Mouse (Mus musculus): ENCODE data around the gene Dbh. TPM values are rescaled to one million over a fixed set of nuclear protein-coding genes. Genes with fewer than 3 reads are reported as not detected.

The Dbh gene
- polyA plus RNA-seq, 1 experiment = not detected

DNA sequence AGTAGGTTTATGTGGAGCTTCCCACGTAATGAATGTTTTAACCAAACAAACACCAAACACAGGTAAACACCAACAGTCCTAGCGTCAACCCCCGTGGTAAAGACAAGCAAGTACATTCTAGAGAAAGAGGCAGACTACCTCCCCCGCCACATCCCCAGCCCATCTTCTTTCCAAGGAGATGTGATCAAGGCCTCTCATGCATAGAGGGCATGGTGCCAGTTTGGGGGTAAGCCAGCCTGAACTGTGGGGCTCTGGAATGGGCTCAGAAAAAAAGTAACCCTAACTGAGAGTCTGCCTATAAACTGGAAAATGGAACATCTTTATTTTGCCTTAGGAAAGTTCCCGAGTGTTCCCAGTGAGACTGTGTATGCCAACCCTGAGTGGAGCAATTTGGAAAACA lies 29.1 kb upstream of the Dbh start:
- no peak overlapping the region for H3K4me3 ChIP-seq (ENCODE audit: insufficient read depth, low read length)
- no peaks in the 10 kb centered on the region for H3K4me1 ChIP-seq (ENCODE audit: control insufficient read depth, insufficient read depth, low read length)
- no peak overlapping the region for H3K27ac ChIP-seq (ENCODE audit: insufficient read depth, low read length)
- TF ChIP-seq POLR2A (IDR thresholded peaks at IDR 0.05; ENCODE audit: low read depth, low read length) = no peak
- TF ChIP-seq CTCF (IDR thresholded peaks at IDR 0.05; ENCODE audit: borderline replicate concordance, insufficient read depth, low read length) = no peak

DNA sequence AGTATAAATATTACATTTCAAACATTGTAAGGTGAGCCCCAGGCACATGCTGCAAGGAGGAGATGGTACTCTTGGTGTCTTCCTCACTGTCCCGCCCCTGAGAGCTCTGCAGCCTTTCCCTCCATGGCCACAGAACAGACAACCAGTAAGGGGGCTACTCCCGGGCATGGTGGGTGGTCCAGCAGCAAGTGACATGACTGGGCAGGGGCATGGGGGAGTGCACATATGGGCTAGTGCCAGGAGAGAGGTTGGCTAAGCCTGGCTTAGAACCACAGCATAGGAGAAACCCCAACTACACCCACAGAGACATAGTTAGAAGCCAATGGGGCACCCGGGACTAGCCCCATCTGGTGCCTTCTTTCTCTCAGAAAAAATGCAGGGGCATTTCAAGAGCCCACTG lies 28.7 kb upstream of the Dbh start:
- H3K4me1 ChIP-seq (ENCODE audit: control insufficient read depth, insufficient read depth, low read length) = no peaks in the 10 kb centered on the region
- H3K4me3 ChIP-seq (ENCODE audit: insufficient read depth, low read length) = no peak overlapping the region
- TF ChIP-seq POLR2A (IDR thresholded peaks at IDR 0.05; ENCODE audit: low read depth, low read length) (no peak), CTCF (IDR thresholded peaks at IDR 0.05; ENCODE audit: borderline replicate concordance, insufficient read depth, low read length) (no peak)
- no peak overlapping the region for H3K27ac ChIP-seq (ENCODE audit: insufficient read depth, low read length)

GRCm38 (mm10) chr2:27136789-27137188 lies 28.2 kb upstream of the Dbh start:
- Histone ChIP-seq H3K27ac (ENCODE audit: insufficient read depth, low read length) (no peak overlapping the region), H3K4me1 (ENCODE audit: control insufficient read depth, insufficient read depth, low read length) (no peaks in the 10 kb centered on the region), H3K4me3 (ENCODE audit: insufficient read depth, low read length) (no peak overlapping the region)
- TF ChIP-seq CTCF (IDR thresholded peaks at IDR 0.05; ENCODE audit: borderline replicate concordance, insufficient read depth, low read length) (no peak), POLR2A (IDR thresholded peaks at IDR 0.05; ENCODE audit: low read depth, low read length) (no peak)

DNA sequence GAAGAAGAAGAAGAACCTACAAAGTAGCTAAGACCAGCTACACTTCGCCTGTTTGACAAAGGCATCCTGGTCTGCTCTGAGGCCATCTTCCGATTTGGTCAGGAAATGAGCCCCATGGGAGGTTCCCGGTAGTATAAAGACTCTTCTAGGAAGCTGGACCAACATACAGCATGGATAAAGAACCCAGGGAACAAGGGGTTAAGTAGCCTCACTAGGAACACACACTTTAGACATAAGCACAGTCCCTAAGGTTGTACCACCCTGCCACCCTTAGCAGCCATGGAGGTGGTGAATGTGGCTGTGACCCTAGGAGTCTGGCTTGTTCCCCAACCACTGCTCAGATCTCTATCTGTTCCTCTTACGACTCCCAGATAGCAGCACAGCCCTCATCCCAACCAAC lies 26.7 kb upstream of the Dbh start:
- TF ChIP-seq CTCF (IDR thresholded peaks at IDR 0.05; ENCODE audit: borderline replicate concordance, insufficient read depth, low read length) (no peak), POLR2A (IDR thresholded peaks at IDR 0.05; ENCODE audit: low read depth, low read length) (no peak)
- no peaks in the 10 kb centered on the region for H3K4me1 ChIP-seq (ENCODE audit: control insufficient read depth, insufficient read depth, low read length)
- H3K27ac ChIP-seq (ENCODE audit: insufficient read depth, low read length) = no peak overlapping the region
- H3K4me3 ChIP-seq (ENCODE audit: insufficient read depth, low read length) = no peak overlapping the region

DNA sequence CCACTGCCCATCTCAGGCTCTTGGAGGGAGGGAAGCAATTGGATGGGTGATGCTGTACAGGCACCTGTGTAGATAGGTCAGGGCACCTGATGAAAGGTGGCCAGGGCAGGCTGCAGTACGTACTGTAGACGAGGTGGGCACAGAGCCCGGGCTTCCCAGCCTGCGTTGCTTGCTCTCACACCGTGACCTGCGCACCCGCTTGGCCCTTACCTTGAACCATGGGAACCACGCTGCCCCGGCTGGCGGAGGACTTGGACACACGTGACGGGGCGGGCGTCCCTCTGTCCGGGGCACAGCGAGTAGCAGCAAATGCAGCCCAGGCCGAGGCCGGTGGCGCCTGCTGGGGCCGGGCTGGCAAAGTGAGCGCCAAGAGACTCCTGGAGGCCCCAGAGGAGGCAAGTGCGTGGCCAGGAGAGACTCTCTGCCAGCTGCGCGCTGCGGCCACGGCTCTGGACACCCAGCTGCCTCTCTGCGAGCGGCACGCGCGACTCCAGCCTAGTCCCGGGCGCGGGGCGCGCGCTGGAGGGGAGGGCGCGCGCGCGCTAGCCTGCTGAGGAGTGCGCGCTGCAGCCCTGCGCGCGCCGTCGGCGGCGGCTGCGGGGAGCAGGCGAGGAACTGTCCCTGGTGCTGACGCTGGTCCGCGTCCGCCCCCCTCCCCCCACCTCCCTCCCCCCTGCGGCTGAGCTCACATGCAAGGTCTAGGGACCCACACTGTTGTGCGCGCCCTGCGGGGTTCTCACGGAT lies 22.9 kb upstream of the Dbh start, which contains the start of gene Fam163b:
Fam163b (minus strand) TSS at position 542 of the 744 bp plus-strand sequence.
- H3K4me1 ChIP-seq (ENCODE audit: control insufficient read depth, insufficient read depth, low read length) = no peaks in the 10 kb centered on the region
- TF ChIP-seq POLR2A (IDR thresholded peaks at IDR 0.05; ENCODE audit: low read depth, low read length) = no peak
- no peak for TF ChIP-seq CTCF (IDR thresholded peaks at IDR 0.05; ENCODE audit: borderline replicate concordance, insufficient read depth, low read length)
- H3K4me3 ChIP-seq (ENCODE audit: insufficient read depth, low read length) = no peak within 1 kb of the TSS
- H3K27ac ChIP-seq (ENCODE audit: insufficient read depth, low read length) = no peak within 1 kb of the TSS

GRCm38 (mm10) chr2:27144957-27145356 lies 20.1 kb upstream of the Dbh start:
- no peaks in the 10 kb centered on the region for H3K4me1 ChIP-seq (ENCODE audit: control insufficient read depth, insufficient read depth, low read length)
- no peak overlapping the region for H3K27ac ChIP-seq (ENCODE audit: insufficient read depth, low read length)
- TF ChIP-seq CTCF (IDR thresholded peaks at IDR 0.05; ENCODE audit: borderline replicate concordance, insufficient read depth, low read length) (no peak), POLR2A (IDR thresholded peaks at IDR 0.05; ENCODE audit: low read depth, low read length) (no peak)
- no peak overlapping the region for H3K4me3 ChIP-seq (ENCODE audit: insufficient read depth, low read length)

DNA sequence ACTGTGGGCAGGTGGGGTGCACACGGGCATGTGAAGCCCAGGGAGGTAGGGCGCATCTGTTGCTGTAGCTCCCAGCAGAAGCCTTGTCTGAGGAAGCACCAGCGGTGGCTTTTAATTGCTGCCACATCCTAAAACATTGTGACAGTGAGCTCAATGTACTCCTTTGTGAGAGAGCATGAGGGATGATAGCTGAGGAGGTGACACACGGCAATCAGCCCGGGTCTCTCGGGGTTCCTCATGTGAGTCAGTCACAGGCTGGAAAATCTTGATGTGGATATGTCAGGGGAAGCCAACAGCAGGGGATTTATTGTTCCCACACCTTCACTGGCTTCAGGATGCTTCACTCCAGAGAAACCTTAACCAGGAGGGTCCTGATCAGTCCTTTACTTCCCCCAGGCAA lies 18.2 kb upstream of the Dbh start:
- TF ChIP-seq POLR2A (IDR thresholded peaks at IDR 0.05; ENCODE audit: low read depth, low read length) = no peak
- no peak for TF ChIP-seq CTCF (IDR thresholded peaks at IDR 0.05; ENCODE audit: borderline replicate concordance, insufficient read depth, low read length)
- H3K4me3 ChIP-seq (ENCODE audit: insufficient read depth, low read length) = no peak overlapping the region
- no peaks in the 10 kb centered on the region for H3K4me1 ChIP-seq (ENCODE audit: control insufficient read depth, insufficient read depth, low read length)
- H3K27ac ChIP-seq (ENCODE audit: insufficient read depth, low read length) = no peak overlapping the region

DNA sequence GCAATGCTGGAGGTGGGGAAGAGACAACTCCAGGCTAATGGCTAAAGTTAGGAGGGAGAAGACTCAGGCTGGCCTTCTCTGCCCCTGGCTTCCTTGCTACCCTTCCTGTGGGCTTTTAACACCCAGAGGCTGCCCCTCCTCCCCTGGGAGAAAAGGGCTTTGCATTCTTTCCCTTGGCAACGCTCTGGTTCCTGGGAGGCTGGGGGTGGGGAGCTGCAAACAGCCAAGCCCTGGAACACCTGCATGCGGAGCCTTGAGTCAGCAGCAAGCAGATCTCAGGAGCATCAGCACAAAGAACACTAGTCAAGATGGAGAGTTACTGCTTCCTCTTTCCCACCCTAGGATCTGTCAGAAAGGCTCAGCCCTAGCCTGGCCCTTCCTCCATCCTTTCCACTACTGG lies 15.6 kb upstream of the Dbh start:
- H3K4me3 ChIP-seq (ENCODE audit: insufficient read depth, low read length) = no peak overlapping the region
- H3K4me1 ChIP-seq (ENCODE audit: control insufficient read depth, insufficient read depth, low read length) = no peaks in the 10 kb centered on the region
- no peak for TF ChIP-seq CTCF (IDR thresholded peaks at IDR 0.05; ENCODE audit: borderline replicate concordance, insufficient read depth, low read length)
- TF ChIP-seq POLR2A (IDR thresholded peaks at IDR 0.05; ENCODE audit: low read depth, low read length) = no peak
- no peak overlapping the region for H3K27ac ChIP-seq (ENCODE audit: insufficient read depth, low read length)

DNA sequence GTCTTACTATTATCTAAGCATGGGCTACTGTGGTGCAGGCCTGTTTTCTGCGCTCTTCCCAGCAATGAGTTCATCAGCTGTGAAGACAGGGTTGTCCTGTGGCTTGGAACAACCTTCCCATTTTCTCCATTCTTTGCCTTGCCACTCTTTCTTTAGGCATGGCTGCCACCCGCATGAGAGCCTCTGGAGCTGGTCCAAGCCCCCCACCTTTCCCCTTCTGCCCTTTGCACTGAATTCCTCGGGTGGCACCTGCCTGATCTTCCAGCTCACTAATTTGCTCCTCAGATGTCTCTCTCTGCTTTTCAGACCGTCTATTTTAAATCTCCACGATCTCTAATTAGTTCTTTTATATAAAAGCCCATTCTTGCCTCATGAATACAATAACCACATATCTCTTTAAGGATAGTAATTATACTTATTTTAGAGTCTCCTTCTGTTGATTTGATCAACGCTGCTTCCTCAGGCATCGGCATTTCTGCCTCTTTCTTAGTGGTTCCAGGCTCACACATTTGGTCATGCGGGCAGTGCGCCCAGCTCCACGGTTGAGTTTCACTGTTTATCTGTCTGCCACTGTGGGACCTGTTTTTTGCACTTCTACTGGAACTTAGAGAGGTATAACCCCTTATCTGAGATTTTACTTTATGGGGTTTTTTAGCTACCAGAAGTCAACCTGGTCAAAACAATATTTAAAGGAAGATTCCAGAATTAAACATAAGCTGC lies 10.4 kb upstream of the Dbh start:
- TF ChIP-seq CTCF (IDR thresholded peaks at IDR 0.05; ENCODE audit: borderline replicate concordance, insufficient read depth, low read length) (no peak), POLR2A (IDR thresholded peaks at IDR 0.05; ENCODE audit: low read depth, low read length) (no peak)

DNA sequence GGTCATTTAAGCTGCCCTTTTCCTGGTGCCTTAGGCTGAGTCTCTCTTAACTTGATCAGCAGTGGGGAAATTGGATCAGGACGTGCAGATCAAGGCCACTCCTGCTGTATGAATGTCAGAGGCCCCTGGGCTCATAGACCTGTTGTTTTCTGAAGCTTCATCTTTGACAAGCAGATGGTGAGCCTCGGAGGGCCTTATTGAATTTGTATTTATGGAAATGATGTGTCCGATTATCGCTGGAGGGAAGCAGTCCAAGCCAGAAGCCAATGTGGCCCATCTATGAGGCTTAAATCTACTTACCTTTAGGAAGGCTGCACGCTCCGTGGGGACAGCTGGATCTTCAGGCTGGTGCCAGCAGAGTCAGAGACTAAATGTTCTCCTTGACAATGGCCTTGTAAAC lies 8.4 kb upstream of the Dbh start:
- H3K4me1 ChIP-seq (ENCODE audit: control insufficient read depth, insufficient read depth, low read length) = no peaks in the 10 kb centered on the region
- no peak overlapping the region for H3K27ac ChIP-seq (ENCODE audit: insufficient read depth, low read length)
- no peak overlapping the region for H3K4me3 ChIP-seq (ENCODE audit: insufficient read depth, low read length)
- TF ChIP-seq CTCF (IDR thresholded peaks at IDR 0.05; ENCODE audit: borderline replicate concordance, insufficient read depth, low read length) (no peak), POLR2A (IDR thresholded peaks at IDR 0.05; ENCODE audit: low read depth, low read length) (no peak)

More for the DNA sequence above, 10.4 kb upstream of the Dbh start:
- H3K4me3 ChIP-seq (ENCODE audit: insufficient read depth, low read length) = no peak overlapping the region
- H3K4me1 ChIP-seq (ENCODE audit: control insufficient read depth, insufficient read depth, low read length) = no peaks in the 10 kb centered on the region
- H3K27ac ChIP-seq (ENCODE audit: insufficient read depth, low read length) = no peak overlapping the region
